Mouse (Mus musculus): ENCODE data around the gene Olfml3. TPM values are rescaled to one million over a fixed set of nuclear protein-coding genes. Genes with fewer than 3 reads are reported as not detected.

Gene Olfml3
- 6.6 and 10.7 TPM in 2 replicates for polyA plus RNA-seq (2016; fragmentation: Nextera tagmentation; extraction: Ambion mirVana)

DNA sequence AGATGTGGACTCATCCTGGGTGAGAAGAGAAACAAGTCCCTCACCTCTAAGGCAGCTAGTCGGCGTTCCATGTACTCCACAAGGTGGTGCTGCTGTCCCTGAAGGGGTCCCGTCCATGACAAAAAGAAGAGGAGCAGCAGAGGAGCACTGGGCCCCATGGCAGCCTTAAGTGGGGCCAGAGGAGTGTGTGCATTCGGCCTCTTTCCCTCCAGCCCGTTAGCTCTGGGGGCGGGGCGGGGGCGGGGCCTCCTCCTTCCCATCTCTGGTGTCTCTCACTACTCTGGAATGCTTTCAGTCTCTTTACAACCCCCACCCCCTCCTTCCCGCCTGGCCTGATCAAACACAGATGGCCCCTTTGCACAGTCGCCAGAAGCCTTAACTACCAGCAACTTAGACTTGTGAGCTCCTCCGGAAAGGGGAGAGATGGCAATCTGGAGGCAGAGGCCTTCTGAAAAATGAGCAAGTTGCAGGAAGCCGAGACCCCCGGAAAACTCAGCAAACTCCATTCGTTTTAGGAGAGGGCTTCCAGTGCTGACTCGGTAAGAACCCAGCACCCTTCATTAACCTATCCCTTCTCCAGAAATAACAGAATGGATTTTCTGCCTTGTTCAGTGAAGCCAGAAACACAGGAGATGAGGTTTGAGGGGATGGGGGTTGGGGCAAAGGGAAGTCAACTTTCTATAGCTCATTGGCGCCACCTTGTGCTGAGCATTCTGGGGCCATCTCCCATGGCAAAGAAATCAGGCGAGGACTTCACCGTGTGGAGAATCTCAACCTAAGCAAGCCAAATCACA lies at the start of gene Olfml3:
Gene Olfml3 (minus strand): TSS at position 224 of the 794 bp plus-strand sequence.
- Histone ChIP-seq H3K9ac (replicated peaks) (peak within 1 kb of the TSS; percentile 39; the same call in 1 of the 2 replicates), H3K36me3 (peaks cover 6% of the 10 kb centered on the region; the same call in 1 of the 2 replicates)
- WGBS = 2% methylated on average over 18 of the region's 18 CpGs

DNA sequence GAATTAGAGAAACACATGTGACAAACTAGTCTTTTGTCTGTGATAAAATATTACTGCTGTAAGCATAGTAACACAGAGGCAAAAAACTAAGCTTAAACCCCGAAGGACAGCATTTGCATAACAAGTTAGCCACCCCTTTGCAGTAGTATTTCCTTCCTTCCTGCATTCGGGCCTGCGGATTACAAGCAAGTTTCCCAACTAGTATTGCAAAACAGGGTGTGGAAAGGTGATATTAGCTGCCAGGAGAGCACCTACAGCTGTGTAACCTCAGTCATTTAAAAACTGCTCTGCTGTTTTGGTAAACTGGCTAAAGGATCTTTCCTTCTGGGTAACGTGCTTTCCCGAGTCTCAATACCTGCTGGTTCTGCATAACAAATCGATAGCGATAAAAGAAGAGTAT lies 49.4 kb upstream of the Olfml3 start:
- H3K9me3 ChIP-seq = no peaks in the 10 kb centered on the region
- WGBS = 68% methylated on average over 7 of the region's 7 CpGs
- H3K4me1 ChIP-seq = peaks cover 19% of the 10 kb centered on the region
- no peak overlapping the region for H3K9ac ChIP-seq (replicated peaks)
- no peaks in the 10 kb centered on the region for H3K27me3 ChIP-seq
- H3K27ac ChIP-seq (replicated peaks) = no peak overlapping the region
- no peak overlapping the region for H3K4me2 ChIP-seq (replicated peaks)
- H3K36me3 ChIP-seq = no peaks in the 10 kb centered on the region
- no peak overlapping the region for H3K4me3 ChIP-seq
- no peak for ATAC-seq (ENCODE audit: low FRiP score, low read depth)

More for the DNA sequence above, at the start of gene Olfml3:
- Histone ChIP-seq H3K4me1 (peaks cover 59% of the 10 kb centered on the region), H3K4me3 (peak within 1 kb of the TSS; percentile 21), H3K4me2 (replicated peaks) (peak within 1 kb of the TSS; percentile 52), H3K27ac (replicated peaks) (peak within 1 kb of the TSS; percentile 88), H3K27me3 (peaks cover 13% of the 10 kb centered on the region), H3K9me3 (no peaks in the 10 kb centered on the region)
- peak; percentile 77 for ATAC-seq (ENCODE audit: low FRiP score, low read depth)

DNA sequence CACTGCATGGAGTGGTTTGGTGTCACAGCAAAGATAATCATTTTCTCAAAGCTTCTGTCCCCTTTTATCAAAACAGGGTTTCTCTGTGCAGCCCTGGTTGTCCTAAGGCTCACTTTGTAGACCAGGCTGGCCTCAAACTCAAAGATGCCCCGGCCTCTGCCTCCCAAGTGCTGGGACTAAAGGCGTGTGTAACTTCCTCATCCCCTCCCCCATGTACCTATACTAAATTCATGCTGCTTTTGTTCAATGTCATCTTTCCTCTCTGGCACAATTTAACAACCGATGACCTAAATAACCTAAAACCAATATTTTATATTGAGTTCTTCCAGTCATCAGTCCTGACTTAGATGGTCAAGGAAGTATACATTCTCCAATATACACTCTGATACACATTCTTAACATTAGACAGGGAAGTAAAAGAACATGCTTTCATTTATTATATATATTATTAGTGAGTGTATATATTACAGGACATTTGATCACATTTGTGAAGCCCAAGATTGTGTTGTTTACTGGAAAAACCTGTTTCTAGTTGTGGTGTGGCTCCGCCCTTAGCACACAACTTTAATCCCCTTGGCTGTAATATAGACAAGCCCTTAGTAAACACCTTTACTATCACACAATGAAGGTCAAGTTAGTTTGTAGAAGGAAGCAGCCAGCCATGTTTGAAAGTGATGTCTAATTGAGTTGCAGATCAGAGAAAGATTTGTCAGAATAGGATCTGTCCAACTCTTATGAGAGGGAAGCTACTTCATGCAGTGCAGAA lies 45.2 kb upstream of the Olfml3 start:
- WGBS = 94% methylated on average over 4 of the region's 4 CpGs
- H3K9ac ChIP-seq (replicated peaks) = no peak overlapping the region
- H3K27ac ChIP-seq (replicated peaks) = no peak overlapping the region
- no peaks in the 10 kb centered on the region for H3K9me3 ChIP-seq
- H3K36me3 ChIP-seq = no peaks in the 10 kb centered on the region
- 0 out of 2 replicates have a peak, but pooled peaks cover 2% of the 10 kb centered on the region for H3K4me1 ChIP-seq
- H3K4me2 ChIP-seq (replicated peaks) = no peak overlapping the region
- no peaks in the 10 kb centered on the region for H3K27me3 ChIP-seq
- no peak for ATAC-seq (ENCODE audit: low FRiP score, low read depth)
- H3K4me3 ChIP-seq = no peak overlapping the region

DNA sequence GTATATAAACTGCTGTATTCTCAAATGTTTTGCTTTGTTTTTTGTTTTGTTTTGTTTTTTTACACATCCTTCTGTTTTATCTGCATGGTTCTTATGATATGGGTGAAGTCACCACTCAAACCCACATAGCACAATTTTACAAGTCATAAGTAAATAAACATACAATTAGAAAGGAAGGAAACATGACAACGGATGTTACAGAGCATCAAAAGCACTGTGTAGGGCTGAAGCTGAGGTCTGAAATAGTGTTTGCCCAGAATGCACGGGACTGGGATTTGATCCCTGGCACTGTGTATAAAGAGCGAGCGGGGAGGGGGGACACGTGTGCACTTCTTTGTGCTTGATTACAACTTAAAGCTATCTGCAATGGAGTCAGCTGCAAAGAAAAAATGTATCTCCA lies 43.0 kb upstream of the Olfml3 start:
- H3K27ac ChIP-seq (replicated peaks) = no peak overlapping the region
- ATAC-seq (ENCODE audit: low FRiP score, low read depth) = no peak
- no peak overlapping the region for H3K4me3 ChIP-seq
- 0 out of 2 replicates have a peak, but pooled peaks cover 2% of the 10 kb centered on the region for H3K4me1 ChIP-seq
- H3K4me2 ChIP-seq (replicated peaks) = no peak overlapping the region
- no peaks in the 10 kb centered on the region for H3K27me3 ChIP-seq
- no peaks in the 10 kb centered on the region for H3K9me3 ChIP-seq
- WGBS = 82% methylated on average over 5 of the region's 5 CpGs
- peaks cover 13% of the 10 kb centered on the region for H3K36me3 ChIP-seq
- H3K9ac ChIP-seq (replicated peaks) = no peak overlapping the region

DNA sequence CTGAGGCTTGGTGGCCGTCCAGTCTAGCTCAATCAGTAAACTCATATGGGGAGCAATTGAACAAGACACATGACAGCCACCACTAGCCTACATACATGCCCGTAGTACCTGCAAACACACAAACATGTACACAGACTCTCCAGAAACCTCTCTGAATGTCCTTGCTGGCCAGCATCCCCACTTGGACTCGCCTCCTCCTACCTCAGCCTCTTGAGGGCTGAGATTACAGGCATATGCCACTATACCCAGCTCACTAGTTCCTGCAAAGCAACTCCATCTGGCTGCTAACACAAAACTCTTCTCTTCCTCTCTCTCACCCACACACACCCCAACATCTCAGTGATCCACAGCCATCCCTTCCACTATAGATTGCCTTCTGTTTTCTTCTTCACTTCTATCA lies 42.5 kb upstream of the Olfml3 start:
- Histone ChIP-seq H3K36me3 (peaks cover 18% of the 10 kb centered on the region), H3K27me3 (no peaks in the 10 kb centered on the region), H3K9ac (replicated peaks) (no peak overlapping the region), H3K9me3 (no peaks in the 10 kb centered on the region), H3K4me2 (replicated peaks) (no peak overlapping the region), H3K4me3 (no peak overlapping the region), H3K27ac (replicated peaks) (no peak overlapping the region), H3K4me1 (0 out of 2 replicates have a peak, but pooled peaks cover 2% of the 10 kb centered on the region)
- no peak for ATAC-seq (ENCODE audit: low FRiP score, low read depth)
- 89% methylated on average over 3 of the region's 3 CpGs for WGBS

DNA sequence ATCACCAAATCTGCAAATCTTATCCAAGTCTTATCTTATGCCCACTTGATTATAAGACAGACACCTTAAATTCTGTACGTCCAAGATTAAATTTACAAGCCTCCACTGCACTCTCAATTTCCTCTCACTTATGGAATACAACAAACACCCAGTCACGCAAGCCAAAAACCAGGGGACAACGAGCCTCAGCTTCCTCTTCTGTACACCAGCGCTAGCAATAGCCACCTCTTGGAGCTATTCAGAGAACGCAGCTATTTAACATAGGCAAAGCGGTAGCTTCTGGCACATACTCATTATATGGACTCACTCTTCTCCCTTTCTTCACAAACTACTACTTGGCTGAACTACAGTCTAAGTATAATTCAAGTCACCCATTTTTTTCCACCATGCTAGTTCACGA lies 41.4 kb upstream of the Olfml3 start:
- no peak overlapping the region for H3K9ac ChIP-seq (replicated peaks)
- WGBS = 77% methylated on average over 7 of the region's 7 CpGs
- ATAC-seq (ENCODE audit: low FRiP score, low read depth) = no peak

DNA sequence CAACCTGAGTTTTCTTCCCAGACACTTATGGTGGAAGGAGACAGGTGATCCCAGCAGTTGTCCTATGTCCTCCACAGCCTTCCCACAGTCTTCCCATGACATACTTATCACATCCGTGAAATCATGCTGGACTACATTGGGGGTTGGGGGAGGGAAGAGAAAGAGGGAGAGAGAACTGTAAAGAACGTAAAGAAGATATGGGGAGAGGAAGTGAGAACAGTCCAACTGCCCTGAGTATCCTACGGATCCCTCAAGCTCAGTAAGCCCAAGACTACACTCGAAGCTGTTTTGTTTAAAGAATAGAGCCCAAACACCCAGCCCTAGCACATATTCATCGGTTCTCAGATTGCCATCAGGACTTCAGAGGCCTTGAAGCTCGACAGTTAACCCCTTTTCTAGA lies 40.9 kb upstream of the Olfml3 start:
- no peak overlapping the region for H3K4me2 ChIP-seq (replicated peaks)
- no peak overlapping the region for H3K27ac ChIP-seq (replicated peaks)
- no peak overlapping the region for H3K9ac ChIP-seq (replicated peaks)
- H3K9me3 ChIP-seq = no peaks in the 10 kb centered on the region
- H3K4me3 ChIP-seq = no peak overlapping the region
- H3K4me1 ChIP-seq = 0 out of 2 replicates have a peak, but pooled peaks cover 2% of the 10 kb centered on the region
- 91% methylated on average over 6 of the region's 6 CpGs for WGBS
- no peak for ATAC-seq (ENCODE audit: low FRiP score, low read depth)
- no peaks in the 10 kb centered on the region for H3K27me3 ChIP-seq
- H3K36me3 ChIP-seq = peaks cover 19% of the 10 kb centered on the region

More for the DNA sequence above, 41.4 kb upstream of the Olfml3 start:
- 0 out of 2 replicates have a peak, but pooled peaks cover 2% of the 10 kb centered on the region for H3K4me1 ChIP-seq
- no peak overlapping the region for H3K27ac ChIP-seq (replicated peaks)
- H3K27me3 ChIP-seq = no peaks in the 10 kb centered on the region
- H3K4me3 ChIP-seq = no peak overlapping the region
- H3K9me3 ChIP-seq = no peaks in the 10 kb centered on the region
- H3K4me2 ChIP-seq (replicated peaks) = no peak overlapping the region
- H3K36me3 ChIP-seq = peaks cover 18% of the 10 kb centered on the region

DNA sequence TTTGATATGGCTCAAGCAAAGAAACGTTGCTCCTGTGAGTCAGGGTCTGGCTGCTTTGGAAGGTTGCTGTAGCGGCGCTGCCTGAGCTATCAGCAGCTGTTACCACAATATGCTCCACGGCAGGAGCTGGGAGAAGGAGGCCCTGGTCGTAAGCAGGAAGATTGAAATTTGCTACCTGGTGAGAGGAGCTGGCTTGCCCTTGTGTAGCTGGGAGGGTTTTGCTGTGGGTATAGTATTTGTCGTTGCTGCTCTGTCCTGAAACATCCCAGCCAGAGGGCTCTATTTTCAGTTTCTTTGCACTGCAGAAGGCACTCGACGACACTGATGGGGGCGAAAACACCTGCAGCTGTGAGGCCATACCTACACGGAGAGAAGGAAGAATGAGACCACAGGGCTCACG lies 40.1 kb upstream of the Olfml3 start:
- WGBS = 94% methylated on average over 11 of the region's 11 CpGs
- no peak overlapping the region for H3K4me2 ChIP-seq (replicated peaks)
- no peaks in the 10 kb centered on the region for H3K27me3 ChIP-seq
- H3K27ac ChIP-seq (replicated peaks) = no peak overlapping the region
- H3K9me3 ChIP-seq = no peaks in the 10 kb centered on the region
- no peak overlapping the region for H3K4me3 ChIP-seq
- ATAC-seq (ENCODE audit: low FRiP score, low read depth) = no peak
- 0 out of 2 replicates have a peak, but pooled peaks cover 2% of the 10 kb centered on the region for H3K4me1 ChIP-seq
- H3K9ac ChIP-seq (replicated peaks) = no peak overlapping the region
- peaks cover 23% of the 10 kb centered on the region for H3K36me3 ChIP-seq

DNA sequence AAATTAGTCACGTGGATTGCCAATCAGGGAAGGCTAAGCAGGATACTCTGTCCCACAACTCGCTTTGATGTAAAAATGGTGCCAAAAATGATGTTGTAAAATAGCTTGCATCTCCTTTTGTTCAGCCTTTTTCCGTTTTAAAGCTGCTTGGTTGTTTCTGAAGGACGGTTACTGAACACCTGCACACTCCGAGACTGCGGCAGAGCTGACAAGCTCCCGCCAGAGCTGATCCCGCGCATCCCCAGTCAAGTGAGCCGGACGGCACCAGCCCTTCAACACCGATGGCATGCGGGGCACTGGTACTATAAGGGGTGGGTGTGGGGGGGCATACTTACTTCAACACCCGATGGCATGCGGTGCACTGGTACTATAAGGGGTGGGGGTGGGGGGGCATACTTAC lies 36.2 kb upstream of the Olfml3 start:
- no peak overlapping the region for H3K4me2 ChIP-seq (replicated peaks)
- H3K9me3 ChIP-seq = no peaks in the 10 kb centered on the region
- H3K27ac ChIP-seq (replicated peaks) = no peak overlapping the region
- no peaks in the 10 kb centered on the region for H3K27me3 ChIP-seq
- no peak overlapping the region for H3K9ac ChIP-seq (replicated peaks)
- peaks cover 33% of the 10 kb centered on the region for H3K36me3 ChIP-seq
- H3K4me3 ChIP-seq = no peak overlapping the region
- H3K4me1 ChIP-seq = no peaks in the 10 kb centered on the region
- 88% methylated on average over 15 of the region's 15 CpGs for WGBS
- no peak for ATAC-seq (ENCODE audit: low FRiP score, low read depth)

DNA sequence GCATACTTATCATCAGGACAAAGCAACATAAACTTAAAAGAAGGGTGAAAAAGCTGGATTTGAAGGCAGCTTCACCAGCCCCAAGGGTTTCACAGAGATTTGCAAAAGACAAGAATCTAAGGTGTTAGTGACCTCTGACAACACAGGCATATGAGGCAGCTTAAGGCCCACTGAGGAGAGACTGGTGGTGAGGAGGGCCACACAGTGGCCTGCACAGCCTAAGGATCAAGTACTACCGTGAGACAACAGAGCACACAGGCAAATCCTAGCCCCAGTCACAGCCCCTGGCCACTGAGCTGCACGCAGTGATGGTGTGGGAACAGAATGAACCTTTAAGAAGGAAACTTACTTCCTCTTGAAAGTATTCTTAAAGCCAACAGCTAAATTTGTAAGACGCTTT lies 35.7 kb upstream of the Olfml3 start:
- H3K4me1 ChIP-seq = no peaks in the 10 kb centered on the region
- H3K4me3 ChIP-seq = no peak overlapping the region
- ATAC-seq (ENCODE audit: low FRiP score, low read depth) = no peak
- H3K9ac ChIP-seq (replicated peaks) = 0 out of 2 replicates have a peak overlapping the region, but pooled peaks have one; percentile 15
- H3K9me3 ChIP-seq = no peaks in the 10 kb centered on the region
- no peaks in the 10 kb centered on the region for H3K27me3 ChIP-seq
- H3K27ac ChIP-seq (replicated peaks) = no peak overlapping the region
- 81% methylated on average over 3 of the region's 3 CpGs for WGBS
- H3K36me3 ChIP-seq = peaks cover 37% of the 10 kb centered on the region
- H3K4me2 ChIP-seq (replicated peaks) = no peak overlapping the region

DNA sequence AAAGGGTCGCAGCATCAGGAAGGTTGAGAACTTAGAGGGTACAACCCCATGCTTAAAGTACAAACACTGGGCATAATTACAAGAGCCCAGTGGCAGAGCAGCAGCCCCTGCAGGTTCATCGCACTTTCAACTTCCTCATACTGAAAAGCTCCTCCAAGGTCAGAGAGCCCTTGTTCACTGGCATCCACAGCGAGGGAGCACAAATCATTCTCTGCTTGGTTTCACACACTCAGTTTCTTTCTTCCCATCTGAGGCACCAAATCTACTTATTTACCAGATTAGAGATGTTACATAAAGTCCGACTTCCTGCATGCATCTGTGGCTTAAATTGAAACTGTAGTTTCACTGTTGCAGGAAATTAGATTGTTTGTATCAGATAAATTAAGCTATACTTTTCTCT lies 35.0 kb upstream of the Olfml3 start:
- H3K9ac ChIP-seq (replicated peaks) = no peak overlapping the region
- no peak overlapping the region for H3K4me2 ChIP-seq (replicated peaks)
- 85% methylated on average over 4 of the region's 4 CpGs for WGBS
- no peaks in the 10 kb centered on the region for H3K9me3 ChIP-seq
- H3K4me1 ChIP-seq = no peaks in the 10 kb centered on the region
- no peak overlapping the region for H3K27ac ChIP-seq (replicated peaks)
- peaks cover 43% of the 10 kb centered on the region for H3K36me3 ChIP-seq
- H3K4me3 ChIP-seq = no peak overlapping the region
- no peaks in the 10 kb centered on the region for H3K27me3 ChIP-seq
- ATAC-seq (ENCODE audit: low FRiP score, low read depth) = no peak

DNA sequence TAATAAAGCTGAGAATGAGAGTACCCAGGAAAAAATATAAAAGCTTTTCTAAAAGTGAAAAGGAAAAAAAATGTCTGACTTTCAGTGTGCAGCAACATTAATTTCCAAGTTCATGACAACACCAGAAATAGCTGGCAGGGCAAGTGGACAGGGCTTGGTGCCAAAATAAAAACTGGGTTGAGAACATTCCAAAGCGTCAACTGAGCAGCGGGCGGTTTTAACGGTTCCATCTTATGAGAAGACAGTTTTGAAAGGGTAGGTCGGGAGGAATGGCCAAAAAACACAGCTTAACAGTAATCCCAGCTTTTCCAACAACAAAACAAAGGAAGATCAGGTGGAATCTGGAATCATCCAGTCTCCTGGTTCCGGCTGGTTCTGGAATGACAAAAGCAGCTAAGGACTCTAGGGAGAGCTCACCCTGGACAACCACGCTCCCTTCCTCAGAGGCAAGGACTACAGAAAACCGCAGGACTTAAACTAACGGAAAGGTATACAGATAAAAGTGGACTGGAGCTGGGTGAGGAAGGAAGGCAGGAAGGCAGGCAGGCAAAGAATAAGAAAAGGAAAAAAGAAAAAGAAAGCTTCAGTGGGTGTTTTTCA lies 33.8 kb upstream of the Olfml3 start:
- peaks cover 32% of the 10 kb centered on the region for H3K36me3 ChIP-seq
- H3K4me2 ChIP-seq (replicated peaks) = no peak overlapping the region
- H3K9me3 ChIP-seq = no peaks in the 10 kb centered on the region
- H3K27ac ChIP-seq (replicated peaks) = no peak overlapping the region
- ATAC-seq (ENCODE audit: low FRiP score, low read depth) = no peak
- no peaks in the 10 kb centered on the region for H3K27me3 ChIP-seq
- H3K4me1 ChIP-seq = no peaks in the 10 kb centered on the region
- H3K9ac ChIP-seq (replicated peaks) = no peak overlapping the region
- WGBS = 81% methylated on average over 9 of the region's 9 CpGs
- H3K4me3 ChIP-seq = no peak overlapping the region

Measured in midbrain, embryonic 12.5 days (tissue).